Mouse (Mus musculus) right cerebral cortex, postnatal 25 days (tissue): Measurements from ENCODE around the gene Chrne.

Experiments
- DNase-seq: peaks from one replicate; pipeline ENCODE4 v3.0.0; 2022

The Chrne gene

GRCm38 (mm10) chr11:70619101-70619500 is at the start of gene Chrne:
TSS of gene Chrne (minus strand) at chr11:70619216.
- no peak for DNase-seq

- DNase-seq, result no peak
Measured at GRCm38 (mm10) chr11:70668335-70668770, 49.3 kb upstream of the Chrne start.

GRCm38 (mm10) chr11:70667271-70668150 is 48.5 kb upstream of the Chrne start:
- no peak for DNase-seq

GRCm38 (mm10) chr11:70666687-70667086 is 47.7 kb upstream of the Chrne start:
- no peak for DNase-seq

- DNase-seq, result no peak
Measured at GRCm38 (mm10) chr11:70664741-70665140, 45.7 kb upstream of the Chrne start.

GRCm38 (mm10) chr11:70663957-70664356 is 44.9 kb upstream of the Chrne start:
- DNase-seq, result no peak

GRCm38 (mm10) chr11:70663101-70663500 is 44.1 kb upstream of the Chrne start:
- DNase-seq, result no peak

- DNase-seq, result no peak
Measured at GRCm38 (mm10) chr11:70660571-70660970, 41.6 kb upstream of the Chrne start.

GRCm38 (mm10) chr11:70658942-70659341 is 39.9 kb upstream of the Chrne start:
- no peak for DNase-seq

GRCm38 (mm10) chr11:70658521-70658920 is 39.5 kb upstream of the Chrne start:
- DNase-seq, result no peak

- DNase-seq, result no peak
Measured at GRCm38 (mm10) chr11:70657991-70658390, 39.0 kb upstream of the Chrne start.

GRCm38 (mm10) chr11:70657573-70657972 is 38.6 kb upstream of the Chrne start:
- no peak for DNase-seq

- DNase-seq, result no peak
Measured at GRCm38 (mm10) chr11:70656964-70657363, 37.9 kb upstream of the Chrne start, which contains the start of gene Eno3. TSS of gene Eno3 (plus strand) at chr11:70657202.

- no peak for DNase-seq
Measured at GRCm38 (mm10) chr11:70656456-70656927, 37.5 kb upstream of the Chrne start.

GRCm38 (mm10) chr11:70655571-70656455 is 36.8 kb upstream of the Chrne start:
- no peak for DNase-seq

GRCm38 (mm10) chr11:70654923-70655570 is 36.0 kb upstream of the Chrne start:
- DNase-seq, result peak; percentile 73

GRCm38 (mm10) chr11:70654198-70654922 is 35.3 kb upstream of the Chrne start, which contains the start of gene Pfn1:
TSS of gene Pfn1 (minus strand) at chr11:70654644.
- DNase-seq, result peak; percentile 72

- DNase-seq, result peak; percentile 70
Measured at GRCm38 (mm10) chr11:70653345-70654197, 34.6 kb upstream of the Chrne start.

- no peak for DNase-seq
Measured at GRCm38 (mm10) chr11:70652884-70653344, 33.9 kb upstream of the Chrne start.

- no peak for DNase-seq
Measured at GRCm38 (mm10) chr11:70652029-70652883, 33.2 kb upstream of the Chrne start.
